Mouse (Mus musculus): ENCODE data around the gene Acvr1b.
A peak's percentile ranks its signal among the peaks of the same experiment; 100 is the strongest.

DNA sequence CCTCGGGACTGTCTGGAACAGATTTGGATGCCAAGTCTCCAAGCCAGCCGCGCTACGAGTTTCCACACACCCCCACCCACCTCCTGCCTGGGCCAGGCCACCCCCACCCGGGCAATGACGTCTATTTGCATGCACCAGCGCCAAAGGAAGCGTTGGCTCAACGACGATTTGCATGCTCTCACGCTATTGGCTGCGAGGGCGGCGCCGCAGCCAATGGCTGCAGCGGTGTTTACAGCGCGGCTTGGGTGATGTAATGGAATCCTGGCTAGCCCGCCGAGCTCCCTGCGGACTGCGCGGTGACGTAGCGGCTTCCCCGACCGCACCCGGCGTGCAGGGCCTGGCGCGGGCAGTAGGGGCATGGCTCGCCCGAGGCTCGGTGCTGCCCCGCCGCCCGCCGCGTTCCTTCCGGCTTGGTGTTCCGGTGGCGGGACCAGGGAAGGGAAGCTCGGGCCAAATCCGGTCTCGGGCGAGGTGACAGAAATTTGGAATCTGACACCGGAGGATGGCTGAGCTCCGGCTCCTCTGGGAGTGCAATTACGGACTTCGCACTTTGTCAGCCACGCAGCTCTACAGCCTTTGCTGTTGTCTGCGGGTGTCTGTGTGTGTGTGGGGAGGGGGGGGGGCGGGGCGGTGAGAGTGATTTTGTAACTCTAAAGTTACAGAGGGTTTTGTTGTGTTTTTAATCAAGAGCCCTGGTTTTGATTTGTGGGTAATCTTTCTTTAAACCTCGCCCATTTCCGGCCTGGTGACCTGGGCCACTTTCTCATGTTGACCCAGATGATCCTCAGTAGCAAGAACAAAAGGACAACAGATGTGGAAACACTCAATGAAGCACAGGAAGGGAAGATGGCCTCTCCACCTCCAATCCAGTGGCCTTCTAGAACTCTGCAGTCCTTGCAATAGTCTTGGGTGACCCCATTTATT lies 72.6 kb downstream of the Acvr1b start:
- TF ChIP-seq POLR2A (IDR thresholded peaks at IDR 0.05; ENCODE audit: borderline replicate concordance, insufficient read depth, low read length): peak; percentile 35; the same call in 1 of the 2 replicates
- TF ChIP-seq CTCF (IDR thresholded peaks at IDR 0.05; ENCODE audit: borderline replicate concordance, insufficient read depth, low read depth, low read length): no peak
